Mouse (Mus musculus): ENCODE data around the gene Prr5.

DNA sequence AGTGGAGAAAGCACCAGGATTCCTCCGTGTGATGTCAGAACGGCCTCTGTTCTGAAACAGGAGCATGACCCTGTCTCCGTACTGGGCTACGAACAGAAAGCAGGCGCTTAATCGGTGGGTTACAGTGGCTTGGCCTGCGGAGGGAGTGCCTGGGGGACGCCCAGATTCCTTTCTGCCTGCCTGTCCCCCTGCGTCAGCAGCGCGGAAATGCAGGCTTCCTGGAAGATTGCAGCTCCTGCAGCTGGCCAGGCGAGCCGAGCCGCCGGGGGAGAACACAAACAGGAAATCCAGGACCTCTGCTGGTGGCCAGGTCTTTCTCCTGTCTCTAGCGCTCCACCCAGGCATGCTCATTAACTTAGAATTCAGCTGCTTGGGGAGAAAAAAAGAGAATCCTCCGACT, 45.3 kb downstream of the Prr5 start:
- TF ChIP-seq CTCF (IDR thresholded peaks at IDR 0.05; ENCODE audit: low read depth) (0 out of 2 replicates have a peak, but pooled peaks have one; percentile 10), EP300 (IDR thresholded peaks at IDR 0.05; ENCODE audit: low read depth) (no peak)
